Mouse (Mus musculus) CD4-positive naive resting alpha-beta T cell, adult 76 days (primary cell): ENCODE measurements around the gene Nsf. TPM values are rescaled to one million over a fixed set of nuclear protein-coding genes. Genes with fewer than 3 reads are reported as not detected.

ENCODE experiments used
- total RNA-seq: library from RNA; stranded (reverse); gene quantifications from one replicate; pipeline ENCODE4 v1.2.4, GENCODE M21; 2023

Gene Nsf
- 105 TPM for total RNA-seq

GRCm38 (mm10) chr11:103953896-103954292, at the start of gene Nsf:
Gene Nsf (minus strand): TSS chr11:103954056.

GRCm38 (mm10) chr11:103773387-103774227, 180.2 kb downstream of the Nsf start, which contains the start of gene Wnt3:
Gene Wnt3 (plus strand): TSS chr11:103774150.

Other genes with a start within 250 kb of the Nsf start
- not detected for gene Wnt9b, start 204.2 kb downstream of the Nsf start, total RNA-seq
- gene Wnt3, start 179.9 kb downstream of the Nsf start, total RNA-seq = not detected
- gene Arf2, start 12.7 kb upstream of the Nsf start, total RNA-seq = 20.6 TPM
- gene Crhr1, start 178.8 kb upstream of the Nsf start, total RNA-seq = not detected
- not detected for gene Sppl2c, start 232.3 kb upstream of the Nsf start, total RNA-seq